Mouse (Mus musculus) limb, embryonic 14.5 days (tissue): Measurements from ENCODE around the gene Orm1. TPM values are rescaled to one million over a fixed set of nuclear protein-coding genes. Genes with fewer than 3 reads are reported as not detected.
A peak's percentile ranks its signal among the peaks of the same experiment; 100 is the strongest.

ENCODE experiments used
- ATAC-seq: fragments of 200-750 bp; cut with Nextera tagmentation; 2 replicates; pipeline ENCODE4 v1.8.0; 2017; ENCODE audit warnings: low read depth, moderate number of reproducible peaks, moderate TSS enrichment; ENCODE audit not compliant: low FRiP score
- DNase-seq: peaks from one replicate; pipeline ENCODE4 v3.0.0-alpha.2; 2015; ENCODE audit warnings: low spot score
- H3K27ac ChIP-seq: fragments of 300-500 bp; sonication (generic); replicated peaks from 2 replicates; pipeline ENCODE4 v1.5.1; 2014; ENCODE audit warnings: low read depth, mild to moderate bottlenecking, low read length, moderate library complexity, mixed read lengths
- H3K27me3 ChIP-seq: fragments of 300-500 bp; sonication (generic); 2 replicates; pipeline ENCODE4 v1.6.1; 2014; ENCODE audit warnings: low read length, mixed read lengths; ENCODE audit not compliant: control insufficient read depth, insufficient read depth
- H3K36me3 ChIP-seq: fragments of 300-500 bp; sonication (generic); 2 replicates; pipeline ENCODE4 v1.6.1; 2014; ENCODE audit warnings: mild to moderate bottlenecking, low read length, moderate library complexity, mixed read lengths; ENCODE audit not compliant: control insufficient read depth, insufficient read depth
- H3K4me1 ChIP-seq: fragments of 300-500 bp; sonication (generic); 2 replicates; pipeline ENCODE4 v1.6.1; 2014; ENCODE audit warnings: antibody characterized with exemption, low read length, mixed read lengths; ENCODE audit not compliant: control insufficient read depth, insufficient read depth
- H3K4me2 ChIP-seq: fragments of 300-500 bp; sonication (generic); replicated peaks from 2 replicates; pipeline ENCODE4 v1.6.1; 2014; ENCODE audit warnings: low read depth, mild to moderate bottlenecking, low read length, moderate library complexity; ENCODE audit not compliant: severe bottlenecking
- H3K4me3 ChIP-seq: fragments of 300-500 bp; sonication (generic); replicated peaks from 2 replicates; pipeline ENCODE4 v1.5.1; 2014; ENCODE audit warnings: low read length
- H3K9ac ChIP-seq: fragments of 300-500 bp; sonication (generic); 2 replicates; pipeline ENCODE4 v1.6.1; 2014; ENCODE audit warnings: mild to moderate bottlenecking, low read depth, low read length, moderate library complexity; ENCODE audit not compliant: severe bottlenecking
- H3K9me3 ChIP-seq: fragments of 300-500 bp; sonication (generic); 2 replicates; pipeline ENCODE4 v1.6.1; 2016; ENCODE audit warnings: low read length; ENCODE audit not compliant: control insufficient read depth
- POLR2A ChIP-seq: fragments of 200-500 bp; IDR thresholded peaks from 2 replicates; pipeline ENCODE4 v1.8.0; 2012; ENCODE audit warnings: inconsistent platforms, mild to moderate bottlenecking, moderate library complexity, borderline replicate concordance; ENCODE audit not compliant: insufficient read depth, insufficient read length; ENCODE audit errors: extremely low read depth
- WGBS: fragments of 180-500 bp; shearing (Covaris S2); extraction: QIAGEN DNeasy Blood & Tissue Kit; methylation state at CpG from one replicate; pipeline ENCODE4 v1.1.7; 2014; 5-methylcytosine and 5-hydroxymethylcytosine counted together
- polyA plus RNA-seq, 2 experiments: library from polyadenylated mRNA; depleted of rRNA in 1 of 2; stranded (reverse) in 1 of 2; unstranded in 1 of 2; fragments of >200 nt; fragmentation: Nextera tagmentation in 1 of 2; extraction: Ambion mirVana in 1 of 2; gene quantifications; 2 replicates each; pipeline versions ENCODE4 v1.2.1 to v1.2.3; 2012 to 2014

Gene Orm1
- polyA plus RNA-seq, 2 experiments: 0.28 to 1.6 TPM

- TF ChIP-seq POLR2A: no peak
- Histone ChIP-seq H3K9ac (no peak overlapping the region), H3K27me3 (no peaks in the 10 kb centered on the region), H3K27ac (no peak overlapping the region), H3K4me1 (no peaks in the 10 kb centered on the region), H3K9me3 (no peaks in the 10 kb centered on the region), H3K36me3 (no peaks in the 10 kb centered on the region), H3K4me2 (no peak overlapping the region), H3K4me3 (no peak overlapping the region)
- 58% methylated on average over 2 of the region's 2 CpGs for WGBS
- ATAC-seq: no peak
- DNase-seq: no peak
These were observed 12.7 kb downstream of the Orm1 start for GRCm38 (mm10) chr4:63356981-63357570.

DNA sequence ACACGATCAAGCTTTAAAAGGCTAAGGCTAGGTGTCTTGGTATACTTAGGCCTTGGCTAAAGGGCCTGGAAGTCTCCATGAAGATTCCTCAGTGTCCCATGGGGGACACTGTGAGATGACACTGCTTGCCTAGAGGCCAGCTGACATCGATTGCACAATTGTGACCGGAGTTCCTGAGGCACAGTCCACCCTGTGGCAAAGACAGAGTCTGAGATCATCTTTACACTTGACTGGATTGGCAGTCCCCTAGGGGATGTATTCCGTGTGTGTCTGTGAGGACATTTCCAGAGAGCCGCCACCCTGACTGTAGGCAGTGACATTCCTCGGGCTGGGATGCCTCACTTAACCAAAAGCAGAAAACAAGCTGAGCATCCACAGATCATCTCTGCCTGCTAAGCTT, 15.5 kb downstream of the Orm1 start:
- no peak for DNase-seq
- Histone ChIP-seq H3K27ac (no peak overlapping the region), H3K9me3 (no peaks in the 10 kb centered on the region), H3K9ac (no peak overlapping the region), H3K27me3 (no peaks in the 10 kb centered on the region), H3K4me3 (no peak overlapping the region), H3K4me1 (no peaks in the 10 kb centered on the region), H3K36me3 (no peaks in the 10 kb centered on the region), H3K4me2 (no peak overlapping the region)
- no peak for TF ChIP-seq POLR2A
- 76% methylated on average over 6 of the region's 6 CpGs for WGBS
- no peak for ATAC-seq

GRCm38 (mm10) chr4:63362150-63362549, 17.8 kb downstream of the Orm1 start, which contains the start of gene Orm2:
Gene Orm2, plus strand, starts transcription at chr4:63362449.
- H3K36me3 ChIP-seq: no peaks in the 10 kb centered on the region; the same call in 1 of the 2 replicates
- 92% methylated on average over 5 of the region's 5 CpGs for WGBS
- DNase-seq: no peak
- TF ChIP-seq POLR2A: no peak
- no peak for ATAC-seq
- H3K27ac ChIP-seq: no peak within 1 kb of the TSS
- no peak within 1 kb of the TSS for H3K4me2 ChIP-seq
- no peaks in the 10 kb centered on the region for H3K27me3 ChIP-seq
- no peaks in the 10 kb centered on the region for H3K9me3 ChIP-seq
- no peaks in the 10 kb centered on the region for H3K4me1 ChIP-seq
- no peak within 1 kb of the TSS for H3K9ac ChIP-seq
- no peak within 1 kb of the TSS for H3K4me3 ChIP-seq

- no peak overlapping the region for H3K4me3 ChIP-seq
- H3K9ac ChIP-seq: no peak overlapping the region
- H3K27ac ChIP-seq: no peak overlapping the region
- peak; percentile 59; the same call in 1 of the 2 replicates for ATAC-seq
- H3K4me1 ChIP-seq: no peaks in the 10 kb centered on the region
- no peaks in the 10 kb centered on the region for H3K9me3 ChIP-seq
- WGBS: 21% methylated on average over 4 of the region's 4 CpGs
- H3K4me2 ChIP-seq: no peak overlapping the region
- peaks cover 49% of the 10 kb centered on the region for H3K36me3 ChIP-seq
- TF ChIP-seq POLR2A: no peak
- peak; percentile 84 for DNase-seq
- no peaks in the 10 kb centered on the region for H3K27me3 ChIP-seq
These were observed 24.2 kb downstream of the Orm1 start for GRCm38 (mm10) chr4:63368577-63368976.

GRCm38 (mm10) chr4:63370897-63371296, 26.5 kb downstream of the Orm1 start:
- H3K36me3 ChIP-seq: peaks cover 65% of the 10 kb centered on the region
- no peak for DNase-seq
- no peak overlapping the region for H3K27ac ChIP-seq
- no peaks in the 10 kb centered on the region for H3K9me3 ChIP-seq
- H3K27me3 ChIP-seq: no peaks in the 10 kb centered on the region
- no peak for ATAC-seq
- WGBS: 72% methylated on average over 6 of the region's 7 CpGs
- no peaks in the 10 kb centered on the region for H3K4me1 ChIP-seq
- no peak for TF ChIP-seq POLR2A
- no peak overlapping the region for H3K4me2 ChIP-seq
- no peak overlapping the region for H3K9ac ChIP-seq
- H3K4me3 ChIP-seq: no peak overlapping the region
